Mouse (Mus musculus) ES-Bruce4 (cell line): ENCODE data around the gene Rnasel.

Source experiments
- CTCF ChIP-seq: IDR thresholded peaks from one replicate; pipeline ENCODE4 v1.8.1; 2011; ENCODE audit warnings: low read depth, low read length
- EP300 ChIP-seq: IDR thresholded peaks from 2 replicates; pipeline ENCODE4 v1.6.1; 2011; ENCODE audit warnings: low read depth, low read length; ENCODE audit not compliant: insufficient read depth
- POLR2A ChIP-seq: IDR thresholded peaks from one replicate; pipeline ENCODE4 v1.8.1; 2011; ENCODE audit warnings: low read length; ENCODE audit not compliant: insufficient read depth

DNA sequence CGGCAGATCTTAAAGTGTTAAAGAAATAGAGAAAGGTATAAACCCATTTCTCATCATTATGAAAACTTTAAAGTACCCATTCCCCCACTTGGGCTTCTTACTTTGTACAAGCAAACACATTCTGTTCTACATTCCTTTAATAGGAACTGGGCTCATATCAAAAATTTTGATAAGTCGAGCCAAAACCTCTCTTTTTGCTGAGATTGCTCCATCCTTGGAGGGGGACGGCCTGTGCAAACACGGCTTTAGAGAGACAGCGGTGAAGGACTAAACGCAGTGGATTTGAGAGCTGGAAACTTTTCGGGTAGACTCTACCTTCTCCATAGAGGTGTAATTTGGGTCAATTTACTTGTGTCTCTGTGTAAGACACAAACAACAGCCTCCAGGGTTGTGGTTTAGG is 53.5 kb downstream of the Rnasel start:
- TF ChIP-seq CTCF = no peak
- no peak for TF ChIP-seq EP300
- TF ChIP-seq POLR2A = no peak
